Mouse (Mus musculus) NIH3T3 (cell line): ENCODE measurements around the gene Get4.

Experiments
- DNase-seq: peaks from one replicate; pipeline ENCODE4 v3.0.0-alpha.2; 2012; ENCODE audit warnings: low read depth

The Get4 gene

DNA sequence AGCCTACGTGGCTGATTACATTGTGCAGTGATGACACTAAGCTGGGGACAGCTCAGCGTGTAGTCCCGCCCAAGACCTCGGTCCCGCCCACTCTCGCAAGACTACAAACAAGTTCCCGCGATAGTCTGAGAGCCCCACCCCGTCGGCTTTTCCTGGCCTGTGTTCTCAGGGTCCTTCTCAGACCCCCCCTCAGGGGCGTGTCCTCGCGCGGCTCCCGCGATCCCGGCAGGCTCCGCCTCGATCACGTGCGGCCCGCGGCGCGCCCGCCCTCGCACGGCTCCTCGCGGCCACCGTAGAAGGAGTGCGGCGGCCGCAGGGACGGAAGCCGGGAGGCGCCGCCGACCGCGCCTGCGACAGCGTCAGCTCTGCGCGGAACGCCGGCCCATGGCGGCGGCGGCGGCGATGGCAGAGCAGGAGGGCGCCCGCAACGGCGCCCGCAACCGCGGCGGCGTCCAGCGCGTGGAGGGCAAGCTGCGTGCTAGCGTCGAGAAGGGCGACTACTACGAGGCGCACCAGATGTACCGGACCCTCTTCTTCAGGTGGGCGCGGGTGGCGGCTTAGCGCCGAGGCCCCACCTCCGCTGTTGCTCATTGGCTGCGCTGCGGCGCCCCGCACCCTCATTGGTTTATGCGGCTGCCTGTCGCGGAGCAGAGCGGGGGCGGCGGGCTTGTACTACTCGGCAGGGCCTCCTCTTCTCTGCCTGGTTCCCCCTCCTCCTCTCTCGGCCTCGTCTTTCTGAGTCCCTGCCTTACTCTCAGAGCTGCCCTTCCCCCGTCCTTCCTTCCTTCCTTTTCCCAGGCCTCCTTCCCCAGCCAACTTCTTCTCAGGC lies at the start of gene Get4:
Gene Get4, plus strand, starts transcription at position 244 of the 829 bp plus-strand sequence.
- peak; percentile 99 for DNase-seq

DNA sequence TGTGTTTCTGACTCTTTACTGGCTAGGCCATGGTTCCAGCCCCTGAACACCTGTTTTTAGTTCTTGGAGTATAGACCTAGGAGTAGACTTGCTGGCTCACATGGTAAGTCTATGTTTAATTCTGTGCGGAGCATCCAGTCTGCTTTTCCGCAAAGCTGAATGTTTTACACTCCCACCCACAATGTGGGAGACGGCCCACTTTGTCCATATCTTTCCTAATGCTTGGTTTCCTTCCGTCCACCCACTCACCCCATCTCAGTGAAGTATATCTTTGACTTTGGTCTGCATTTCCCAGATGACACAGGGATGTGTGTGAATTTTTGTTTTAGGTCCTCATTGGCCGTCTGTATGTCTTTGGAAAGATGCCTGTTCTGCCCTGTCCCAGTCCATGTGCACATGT lies 48.8 kb upstream of the Get4 start:
- DNase-seq: no peak

GRCm38 (mm10) chr5:139206081-139206480 lies 46.0 kb upstream of the Get4 start:
- no peak for DNase-seq

DNA sequence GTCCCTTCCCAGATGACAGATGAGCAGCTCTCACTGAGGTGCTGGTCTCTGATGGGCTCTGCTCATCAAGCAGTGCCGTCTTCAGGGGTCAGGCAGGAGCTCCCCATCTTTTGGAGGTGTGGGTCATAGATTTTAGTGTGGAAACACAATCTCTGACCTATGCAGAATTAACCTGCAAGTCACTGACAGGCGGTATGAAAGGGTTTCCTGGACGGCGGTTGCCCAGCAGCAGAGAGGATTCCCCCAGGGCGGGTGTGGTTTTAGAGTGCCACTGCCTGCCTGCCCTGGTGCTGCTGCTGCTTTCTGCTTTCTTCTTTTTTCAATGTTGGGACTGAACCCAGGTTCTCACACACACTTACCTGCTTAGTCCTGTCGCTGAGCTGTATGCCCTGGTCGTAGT lies 45.6 kb upstream of the Get4 start:
- DNase-seq: no peak

DNA sequence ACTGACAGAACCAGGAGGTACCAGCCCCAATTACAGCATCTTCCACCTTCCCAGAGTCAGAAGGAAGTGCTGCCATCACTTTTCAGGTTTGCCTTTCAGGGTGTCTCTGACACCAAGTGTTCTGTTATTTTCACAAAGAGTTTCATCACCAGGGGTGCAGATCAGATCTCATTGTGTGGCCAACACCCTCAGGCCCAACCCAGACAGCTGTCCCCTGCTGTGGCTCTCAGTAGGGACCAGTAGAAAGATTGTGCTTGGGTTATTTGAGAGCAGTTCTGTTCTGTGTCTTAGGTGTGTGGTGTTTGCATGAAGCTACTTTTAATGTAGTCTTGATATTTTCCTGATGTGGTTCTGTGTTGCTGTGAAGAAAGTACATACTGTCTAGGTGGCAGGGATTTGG lies 43.9 kb upstream of the Get4 start:
- no peak for DNase-seq

GRCm38 (mm10) chr5:139208871-139209684 lies 43.0 kb upstream of the Get4 start:
- DNase-seq: peak; percentile 18

GRCm38 (mm10) chr5:139209685-139210026 lies 42.5 kb upstream of the Get4 start:
- DNase-seq: no peak

DNA sequence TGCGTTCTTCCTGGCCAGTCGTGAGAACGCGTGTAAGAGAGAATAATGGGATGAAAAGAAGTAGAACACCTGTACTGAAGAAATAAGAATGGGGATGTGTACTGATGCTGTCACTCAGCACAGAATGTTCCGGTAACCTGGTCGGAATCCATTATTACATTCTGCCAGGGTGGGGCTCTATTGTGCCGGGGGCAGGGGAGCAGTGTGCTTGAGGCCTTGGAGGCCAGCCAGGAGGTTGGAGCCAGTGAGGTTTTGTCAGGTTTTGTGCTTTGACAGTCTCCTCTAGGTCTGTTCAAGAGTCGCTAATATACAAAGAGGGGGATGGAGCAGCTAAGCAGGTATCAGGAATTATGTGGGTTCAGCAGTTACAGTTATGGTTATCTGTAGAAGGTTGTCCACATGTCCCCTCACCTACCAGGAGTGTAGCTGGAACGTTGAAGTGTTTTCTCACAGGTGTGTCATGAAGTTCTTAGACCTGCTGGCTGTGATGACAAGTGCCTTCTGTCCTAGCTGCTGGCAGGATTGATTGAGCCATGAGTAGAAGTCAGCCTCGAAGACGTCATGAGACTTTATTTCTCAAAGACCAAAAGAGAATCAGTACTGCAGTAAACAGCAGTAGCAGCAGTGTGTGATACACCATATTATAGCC lies 40.3 kb upstream of the Get4 start:
- no peak for DNase-seq

- no peak for DNase-seq
These were observed 37.8 kb upstream of the Get4 start for GRCm38 (mm10) chr5:139214298-139214697.

DNA sequence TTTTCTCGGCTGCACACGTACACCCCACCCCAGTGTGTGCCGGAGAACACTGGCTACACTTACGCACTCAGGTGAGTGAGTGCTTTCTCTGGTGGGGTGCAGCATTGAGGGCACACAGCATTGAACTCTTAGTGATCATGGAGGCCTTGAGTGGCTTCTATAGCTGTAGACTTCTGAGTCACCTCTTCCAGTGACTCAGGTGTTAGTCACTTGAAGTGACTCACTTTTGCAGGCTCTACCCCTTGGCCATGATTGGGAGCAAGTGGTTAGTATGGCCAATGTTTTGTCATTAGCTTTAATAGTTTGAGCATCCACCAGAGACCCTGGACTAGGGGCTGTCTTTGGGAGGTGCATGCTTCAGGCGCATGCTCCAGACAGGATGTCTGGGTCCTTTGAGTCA lies 36.9 kb upstream of the Get4 start:
- DNase-seq: peak; percentile 80

- DNase-seq: no peak
These were observed 36.0 kb upstream of the Get4 start for GRCm38 (mm10) chr5:139216121-139216520.

- DNase-seq: no peak
These were observed 35.4 kb upstream of the Get4 start for GRCm38 (mm10) chr5:139216774-139217173.

DNA sequence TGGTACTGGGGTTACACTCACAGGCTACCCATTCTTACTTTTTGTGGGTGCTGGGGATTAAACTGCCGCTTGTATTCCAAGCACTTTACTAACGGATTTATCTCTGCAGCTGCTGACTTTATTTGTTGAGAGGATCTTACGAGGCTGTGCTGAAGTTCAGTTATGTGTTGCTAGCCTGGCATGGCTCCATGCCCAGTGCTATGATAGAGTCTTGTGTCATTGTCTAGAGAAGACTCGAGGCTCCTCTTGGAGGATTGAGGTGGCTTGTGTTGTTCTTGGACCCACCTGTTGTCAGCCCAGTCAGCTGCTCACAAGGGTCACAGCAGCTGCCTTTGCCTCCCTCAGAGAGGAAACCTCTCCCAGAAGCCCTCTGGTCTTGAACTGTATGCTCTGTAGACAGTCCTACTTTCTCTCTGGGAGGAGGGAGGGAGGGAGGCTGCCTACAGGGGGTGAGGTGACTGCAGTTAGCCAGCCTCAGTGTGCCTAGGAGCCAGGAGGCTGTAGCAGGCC lies 32.1 kb upstream of the Get4 start:
- no peak for DNase-seq

- DNase-seq: no peak
These were observed 31.5 kb upstream of the Get4 start for GRCm38 (mm10) chr5:139220610-139221009.

DNA sequence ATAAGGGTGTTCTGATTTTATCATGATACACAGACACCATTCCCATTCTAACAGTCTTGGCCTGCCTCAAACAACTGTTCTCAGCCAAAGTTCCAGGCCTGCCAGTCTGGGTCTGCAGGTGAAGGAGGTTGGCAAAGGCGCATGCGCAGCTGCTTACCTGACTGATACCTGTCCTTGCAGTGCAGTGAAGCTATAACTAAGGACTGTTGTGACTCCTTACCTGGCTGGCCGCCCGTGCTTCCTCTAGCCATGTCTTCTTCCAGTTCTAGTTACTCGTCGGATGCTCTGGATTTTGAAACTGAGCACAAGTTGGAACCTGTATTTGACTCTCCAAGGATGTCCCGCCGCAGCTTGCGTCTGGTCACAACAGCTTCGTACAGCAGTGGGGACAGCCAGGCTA lies 28.8 kb upstream of the Get4 start:
- no peak for DNase-seq

DNA sequence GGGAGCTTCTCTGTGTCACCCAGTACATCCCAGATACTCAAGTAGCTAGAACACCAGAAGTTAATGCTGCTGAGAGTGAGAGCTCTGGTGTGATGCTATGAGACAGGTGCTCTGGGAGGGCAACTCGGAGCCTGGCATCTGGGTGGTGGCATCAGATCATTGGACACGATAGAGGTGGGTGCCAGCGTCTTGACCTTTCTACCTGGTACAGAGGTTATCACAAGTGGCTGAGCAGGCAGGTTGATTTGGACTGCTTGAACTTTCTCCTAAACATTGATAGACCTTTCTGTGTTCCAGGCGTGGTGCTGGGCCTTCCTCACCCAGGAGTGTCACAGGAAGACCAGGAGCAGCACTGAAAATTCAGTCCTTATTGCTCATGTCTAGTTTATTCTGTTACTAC lies 24.9 kb upstream of the Get4 start:
- no peak for DNase-seq

- no peak for DNase-seq
These were observed 24.5 kb upstream of the Get4 start for GRCm38 (mm10) chr5:139227645-139228044.

DNA sequence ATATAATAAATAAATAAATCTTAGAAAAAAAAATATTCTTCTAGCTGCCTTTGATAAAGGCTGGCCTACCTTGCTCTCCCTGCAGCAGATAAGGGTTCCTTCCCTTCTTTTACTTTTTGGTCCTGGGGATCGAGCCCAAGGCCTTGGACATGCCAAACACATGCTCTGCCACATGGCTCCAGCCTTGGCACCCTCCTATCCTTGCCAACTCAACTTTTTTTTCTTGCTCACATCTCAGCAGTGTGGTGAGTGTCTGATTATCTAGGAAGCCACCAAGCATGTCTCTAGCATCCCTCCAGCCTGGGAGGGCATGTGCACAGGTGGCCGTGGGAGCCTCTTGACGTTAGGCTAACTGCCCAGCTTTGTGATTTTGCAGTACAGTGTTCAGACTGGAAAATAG lies 23.8 kb upstream of the Get4 start:
- DNase-seq: no peak

GRCm38 (mm10) chr5:139229716-139230115 lies 22.4 kb upstream of the Get4 start:
- peak; percentile 56 for DNase-seq

GRCm38 (mm10) chr5:139232083-139232482 lies 20.0 kb upstream of the Get4 start:
- no peak for DNase-seq

- DNase-seq: no peak
These were observed 17.7 kb upstream of the Get4 start for GRCm38 (mm10) chr5:139234423-139234822.

GRCm38 (mm10) chr5:139237436-139237835 lies 14.7 kb upstream of the Get4 start:
- peak; percentile 56 for DNase-seq
